Mouse (Mus musculus): Measurements from ENCODE around the gene Tsc2. TPM values are rescaled to one million over a fixed set of nuclear protein-coding genes. Genes with fewer than 3 reads are reported as not detected.

The Tsc2 gene
- polyA plus RNA-seq, 1 experiment from 2014 or later, result 45.4 TPM

GRCm38 (mm10) chr17:24645916-24646315, 13.5 kb upstream of the Tsc2 start:
- 82% methylated on average over 3 of the region's 3 CpGs for WGBS
- Histone ChIP-seq H3K4me1 (peaks cover 37% of the 10 kb centered on the region; the same call in 1 of the 2 replicates), H3K27ac (peak overlapping the region; percentile 57), H3K4me2 (no peak overlapping the region), H3K9me3 (no peaks in the 10 kb centered on the region), H3K4me3 (replicated peaks) (no peak overlapping the region), H3K36me3 (no peaks in the 10 kb centered on the region), H3K27me3 (replicated peaks) (no peaks in the 10 kb centered on the region), H3K9ac (no peak overlapping the region)
- ATAC-seq (ENCODE audit: insufficient read depth, low FRiP score, low read depth), result no peak

DNA sequence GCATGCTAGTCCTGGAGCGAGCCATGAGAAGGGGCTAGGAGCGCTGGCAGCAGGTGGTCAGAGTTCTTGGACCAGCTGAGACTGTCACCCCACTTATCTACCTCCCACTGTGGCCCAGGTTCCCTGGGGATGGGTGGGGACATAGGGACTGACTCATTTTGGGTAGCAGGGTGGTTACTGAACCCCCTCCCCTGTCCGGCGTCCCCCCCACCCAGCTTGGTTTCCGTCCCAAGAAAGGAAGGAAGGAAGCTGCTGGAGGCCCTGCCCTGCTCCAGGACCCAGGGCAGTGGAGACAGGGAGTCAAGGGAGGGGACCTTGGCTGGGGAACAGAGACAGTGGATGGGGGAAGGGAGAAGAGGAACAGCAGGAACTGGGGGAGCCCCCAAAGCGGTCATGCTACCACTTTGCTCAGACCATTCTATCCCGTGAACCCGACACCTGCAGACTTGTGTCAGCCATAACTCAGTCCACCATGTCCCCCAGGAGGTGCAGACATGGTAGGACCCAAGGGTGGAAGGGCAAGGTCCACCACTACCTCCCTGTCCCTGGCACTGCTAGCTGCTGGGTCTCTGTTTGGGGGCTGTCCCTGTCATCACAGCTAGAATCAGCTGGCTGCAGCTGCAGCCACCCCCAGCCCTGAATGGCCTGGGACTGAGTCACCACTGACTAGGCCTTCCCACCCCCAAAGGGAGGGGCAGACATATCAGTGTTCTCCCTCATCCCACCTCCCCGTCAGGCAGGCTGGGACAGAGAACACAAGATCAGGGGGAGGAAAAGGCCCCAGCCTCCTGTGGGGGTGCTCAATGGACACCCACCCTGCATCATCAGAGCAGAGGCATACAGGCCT, 12.7 kb upstream of the Tsc2 start:
- Histone ChIP-seq H3K36me3 (no peaks in the 10 kb centered on the region), H3K27ac (peak overlapping the region; percentile 57), H3K4me3 (replicated peaks) (no peak overlapping the region), H3K27me3 (replicated peaks) (no peaks in the 10 kb centered on the region), H3K4me1 (peaks cover 31% of the 10 kb centered on the region; the same call in 1 of the 2 replicates), H3K9ac (no peak overlapping the region), H3K9me3 (no peaks in the 10 kb centered on the region), H3K4me2 (no peak overlapping the region)
- 72% methylated on average over 9 of the region's 9 CpGs for WGBS
- ATAC-seq (ENCODE audit: insufficient read depth, low FRiP score, low read depth), result 0 out of 2 replicates have a peak, but pooled peaks have one; percentile 15

DNA sequence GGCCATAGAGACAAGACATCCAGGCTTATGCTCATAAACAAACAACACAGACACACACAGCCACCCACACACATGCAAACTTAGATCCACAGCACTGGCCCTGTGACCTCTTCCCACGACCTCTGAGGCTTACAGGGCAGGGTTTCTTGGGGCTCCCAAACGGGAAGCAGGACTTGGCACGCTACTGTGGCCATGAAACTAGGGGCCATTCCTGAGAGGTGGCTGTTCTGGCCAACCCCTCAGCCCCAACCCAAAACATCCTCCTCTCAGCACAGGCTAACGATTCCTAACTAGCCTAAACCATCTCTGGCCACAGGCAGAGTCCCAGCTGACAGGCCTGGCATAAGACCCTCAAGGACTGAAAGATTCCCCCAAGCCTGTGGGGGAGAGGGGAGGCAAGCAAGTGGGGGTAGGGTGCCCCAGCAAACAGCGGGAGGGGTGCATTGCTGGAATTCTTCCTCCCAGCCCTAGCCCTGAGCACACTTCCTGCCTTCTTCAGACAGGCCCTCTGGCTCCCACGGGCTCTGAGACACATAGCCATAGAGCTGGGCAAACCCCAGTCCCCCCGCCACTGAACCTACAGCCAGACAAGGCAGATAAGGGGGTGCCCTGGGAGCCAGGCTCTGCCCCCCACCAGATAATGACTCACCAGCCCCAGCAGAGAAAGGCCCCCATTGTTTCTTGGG, 11.7 kb upstream of the Tsc2 start:
- Histone ChIP-seq H3K9ac (no peak overlapping the region), H3K4me3 (replicated peaks) (no peak overlapping the region), H3K27me3 (replicated peaks) (no peaks in the 10 kb centered on the region), H3K4me2 (peak overlapping the region; percentile 9; the same call in 1 of the 2 replicates), H3K27ac (peak overlapping the region; percentile 57), H3K4me1 (peaks cover 38% of the 10 kb centered on the region), H3K36me3 (no peaks in the 10 kb centered on the region), H3K9me3 (no peaks in the 10 kb centered on the region)
- WGBS, result 31% methylated on average over 7 of the region's 7 CpGs
- no peak for ATAC-seq (ENCODE audit: insufficient read depth, low FRiP score, low read depth)

DNA sequence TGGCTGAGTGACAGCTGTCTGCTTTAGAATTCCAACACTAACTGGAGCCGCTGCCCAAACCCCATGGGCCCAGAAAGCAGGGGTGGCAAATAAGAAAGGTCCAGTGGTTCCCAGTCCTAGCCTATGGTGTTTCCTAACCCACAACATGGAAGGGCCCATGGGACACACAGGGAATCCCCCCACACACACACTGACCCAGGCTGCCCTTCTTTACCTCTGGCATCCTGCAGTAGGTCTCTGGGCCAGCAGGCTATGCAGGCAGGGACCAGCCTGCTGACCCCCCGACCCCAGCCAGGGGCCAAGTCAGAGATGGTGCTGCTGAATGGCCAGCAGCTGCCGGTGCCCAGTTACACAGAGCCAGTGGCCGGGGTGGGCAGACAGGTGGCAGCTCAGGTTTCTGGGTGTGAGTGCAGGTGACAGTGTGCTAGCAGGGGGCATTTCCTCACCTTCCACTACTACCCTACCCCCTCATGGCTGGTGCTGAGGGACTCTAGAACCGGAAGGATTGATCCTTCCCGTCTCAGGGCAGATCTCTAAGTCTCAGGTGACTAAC, 10.4 kb upstream of the Tsc2 start:
- H3K27me3 ChIP-seq (replicated peaks), result no peaks in the 10 kb centered on the region
- H3K4me2 ChIP-seq, result no peak overlapping the region
- peaks cover 33% of the 10 kb centered on the region for H3K4me1 ChIP-seq

GRCm38 (mm10) chr17:24641944-24642343, 9.5 kb upstream of the Tsc2 start:
- H3K27ac ChIP-seq, result no peak overlapping the region
- H3K27me3 ChIP-seq (replicated peaks), result no peaks in the 10 kb centered on the region
- 90% methylated on average over 14 of the region's 14 CpGs for WGBS
- no peak for ATAC-seq (ENCODE audit: insufficient read depth, low FRiP score, low read depth)
- H3K4me1 ChIP-seq, result peaks cover 33% of the 10 kb centered on the region
- H3K36me3 ChIP-seq, result no peaks in the 10 kb centered on the region
- H3K9me3 ChIP-seq, result no peaks in the 10 kb centered on the region
- no peak overlapping the region for H3K4me2 ChIP-seq
- H3K9ac ChIP-seq, result no peak overlapping the region
- no peak overlapping the region for H3K4me3 ChIP-seq (replicated peaks)

More for the DNA sequence above, 10.4 kb upstream of the Tsc2 start:
- H3K27ac ChIP-seq, result no peak overlapping the region
- no peak overlapping the region for H3K9ac ChIP-seq
- H3K36me3 ChIP-seq, result no peaks in the 10 kb centered on the region
- WGBS, result 78% methylated on average over 6 of the region's 6 CpGs
- no peak for ATAC-seq (ENCODE audit: insufficient read depth, low FRiP score, low read depth)
- H3K4me3 ChIP-seq (replicated peaks), result no peak overlapping the region
- no peaks in the 10 kb centered on the region for H3K9me3 ChIP-seq

DNA sequence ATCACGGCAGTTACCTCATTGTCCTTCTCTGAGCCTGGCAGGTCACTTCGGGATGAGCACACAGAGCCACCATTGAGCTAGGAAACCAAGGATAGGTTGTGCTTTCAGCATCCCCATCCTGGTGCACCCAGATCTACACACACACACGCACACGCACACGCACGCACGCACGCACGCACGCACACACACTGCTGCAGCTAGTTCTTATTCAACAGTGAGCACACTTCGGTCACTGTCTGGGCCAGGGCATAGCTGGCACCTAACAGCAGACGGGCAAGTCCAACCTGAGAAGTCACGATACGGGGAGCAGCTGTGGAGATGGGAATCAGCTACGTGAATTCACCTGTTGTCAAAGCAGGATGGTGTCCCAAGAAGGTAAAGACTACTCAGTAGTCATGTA, 8.2 kb upstream of the Tsc2 start:
- Histone ChIP-seq H3K4me3 (replicated peaks) (no peak overlapping the region), H3K27ac (peak overlapping the region; percentile 91), H3K9me3 (no peaks in the 10 kb centered on the region), H3K27me3 (replicated peaks) (no peaks in the 10 kb centered on the region), H3K4me2 (no peak overlapping the region), H3K4me1 (peaks cover 30% of the 10 kb centered on the region), H3K9ac (no peak overlapping the region), H3K36me3 (no peaks in the 10 kb centered on the region)
- no peak for ATAC-seq (ENCODE audit: insufficient read depth, low FRiP score, low read depth)
- WGBS, result 93% methylated on average over 15 of the region's 15 CpGs

DNA sequence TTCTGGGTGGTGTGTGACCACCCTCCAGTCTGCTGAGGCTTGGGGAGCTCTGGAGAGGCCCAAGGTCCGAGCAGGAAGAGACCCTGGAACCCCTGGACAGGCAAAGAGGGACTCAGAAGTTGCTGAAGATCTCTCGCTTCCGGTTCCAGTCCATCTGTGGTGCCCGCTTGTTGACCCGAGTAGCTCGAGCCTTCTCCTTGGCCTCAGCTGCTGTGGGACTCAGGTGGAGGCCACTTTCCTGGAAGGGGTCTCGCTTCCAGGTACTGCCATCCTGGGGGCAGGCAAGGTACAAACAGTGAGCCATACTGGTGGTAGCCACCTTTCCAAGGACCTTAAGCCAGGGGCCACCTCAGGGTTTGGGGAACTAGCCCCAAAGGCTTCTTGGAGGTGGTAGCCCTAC, 7.7 kb upstream of the Tsc2 start:
- no peak for ATAC-seq (ENCODE audit: insufficient read depth, low FRiP score, low read depth)
- WGBS, result 91% methylated on average over 7 of the region's 7 CpGs
- H3K9ac ChIP-seq, result no peak overlapping the region
- peaks cover 25% of the 10 kb centered on the region for H3K4me1 ChIP-seq
- H3K4me2 ChIP-seq, result no peak overlapping the region
- peak overlapping the region; percentile 91 for H3K27ac ChIP-seq
- H3K4me3 ChIP-seq (replicated peaks), result no peak overlapping the region
- H3K36me3 ChIP-seq, result no peaks in the 10 kb centered on the region
- H3K9me3 ChIP-seq, result no peaks in the 10 kb centered on the region
- no peaks in the 10 kb centered on the region for H3K27me3 ChIP-seq (replicated peaks)

DNA sequence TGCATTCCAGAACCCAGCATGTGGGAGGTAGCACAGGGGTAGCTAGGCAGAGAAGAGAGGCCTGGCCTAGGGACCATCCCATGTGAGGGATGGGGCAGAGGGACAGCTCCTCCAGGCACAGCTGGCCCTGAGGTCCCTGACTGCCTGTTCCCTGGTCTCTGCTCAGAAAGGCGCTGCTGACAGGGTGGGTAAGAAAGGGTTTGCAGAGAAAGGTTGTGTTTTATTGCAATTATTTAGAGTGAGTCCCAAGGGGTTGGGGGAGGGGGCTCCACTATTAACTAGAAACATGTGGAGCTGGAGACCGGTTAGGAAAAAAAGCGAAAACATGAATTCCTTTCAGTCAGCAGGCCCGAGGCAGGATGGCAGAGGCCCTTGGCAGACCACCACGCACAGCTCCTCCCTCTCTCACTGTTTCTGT, 7.2 kb upstream of the Tsc2 start:
- Histone ChIP-seq H3K4me1 (peaks cover 20% of the 10 kb centered on the region), H3K36me3 (no peaks in the 10 kb centered on the region), H3K9ac (no peak overlapping the region), H3K4me3 (replicated peaks) (no peak overlapping the region), H3K9me3 (no peaks in the 10 kb centered on the region), H3K4me2 (no peak overlapping the region), H3K27me3 (replicated peaks) (no peaks in the 10 kb centered on the region), H3K27ac (peak overlapping the region; percentile 91)
- no peak for ATAC-seq (ENCODE audit: insufficient read depth, low FRiP score, low read depth)
- whole genome bisulfite sequencing, result 50% methylated on average over 5 of the region's 5 CpGs

DNA sequence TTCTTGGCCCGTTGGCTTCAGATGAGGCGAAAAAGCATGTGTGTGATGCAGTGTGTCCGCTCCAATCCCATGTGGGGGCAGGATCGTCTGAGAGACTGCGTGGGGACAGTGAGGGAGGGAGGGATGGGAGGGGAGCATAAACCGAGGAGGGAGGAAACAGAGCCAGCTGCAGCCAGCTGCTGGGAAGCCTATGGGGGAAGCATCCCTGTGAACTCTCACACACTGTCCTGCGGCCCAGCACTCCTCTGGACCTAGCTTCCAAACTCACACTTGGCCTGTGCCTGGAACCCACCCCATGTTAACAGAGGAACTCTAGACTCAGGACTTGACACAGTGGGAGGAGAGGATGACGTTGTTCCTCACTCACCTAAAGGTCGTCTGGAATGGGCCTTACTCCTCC, 6.4 kb upstream of the Tsc2 start:
- Histone ChIP-seq H3K27ac (peak overlapping the region; percentile 91), H3K27me3 (replicated peaks) (no peaks in the 10 kb centered on the region), H3K4me3 (replicated peaks) (no peak overlapping the region), H3K9me3 (no peaks in the 10 kb centered on the region), H3K9ac (no peak overlapping the region), H3K4me1 (peaks cover 17% of the 10 kb centered on the region), H3K36me3 (no peaks in the 10 kb centered on the region), H3K4me2 (no peak overlapping the region)
- peak; percentile 79 for ATAC-seq (ENCODE audit: insufficient read depth, low FRiP score, low read depth)
- WGBS, result 45% methylated on average over 9 of the region's 9 CpGs

- no peak overlapping the region for H3K9ac ChIP-seq
- ATAC-seq (ENCODE audit: insufficient read depth, low FRiP score, low read depth), result no peak
- 80% methylated on average over 4 of the region's 4 CpGs for WGBS
- no peaks in the 10 kb centered on the region for H3K27me3 ChIP-seq (replicated peaks)
- H3K4me2 ChIP-seq, result no peak overlapping the region
- peaks cover 16% of the 10 kb centered on the region for H3K4me1 ChIP-seq
- H3K9me3 ChIP-seq, result no peaks in the 10 kb centered on the region
- H3K36me3 ChIP-seq, result no peaks in the 10 kb centered on the region
- H3K4me3 ChIP-seq (replicated peaks), result no peak overlapping the region
- peak overlapping the region; percentile 91 for H3K27ac ChIP-seq
Observed at GRCm38 (mm10) chr17:24638214-24638613, 5.8 kb upstream of the Tsc2 start.

- H3K36me3 ChIP-seq, result no peaks in the 10 kb centered on the region
- peaks cover 21% of the 10 kb centered on the region for H3K4me1 ChIP-seq
- H3K27me3 ChIP-seq (replicated peaks), result no peaks in the 10 kb centered on the region
- ATAC-seq (ENCODE audit: insufficient read depth, low FRiP score, low read depth), result no peak
- no peak overlapping the region for H3K4me3 ChIP-seq (replicated peaks)
- no peaks in the 10 kb centered on the region for H3K9me3 ChIP-seq
- 74% methylated on average over 5 of the region's 5 CpGs for WGBS
- no peak overlapping the region for H3K9ac ChIP-seq
- H3K4me2 ChIP-seq, result no peak overlapping the region
- no peak overlapping the region for H3K27ac ChIP-seq
Observed at GRCm38 (mm10) chr17:24636781-24637481, 4.5 kb upstream of the Tsc2 start.
